Mouse (Mus musculus): ENCODE results near the gene Fitm1. TPM values are rescaled to one million over a fixed set of nuclear protein-coding genes. Genes with fewer than 3 reads are reported as not detected.
A peak's percentile ranks its signal among the peaks of the same experiment; 100 is the strongest.

The Fitm1 gene
- polyA plus RNA-seq, 1 experiment from 2014 or later: 0.61 TPM

DNA sequence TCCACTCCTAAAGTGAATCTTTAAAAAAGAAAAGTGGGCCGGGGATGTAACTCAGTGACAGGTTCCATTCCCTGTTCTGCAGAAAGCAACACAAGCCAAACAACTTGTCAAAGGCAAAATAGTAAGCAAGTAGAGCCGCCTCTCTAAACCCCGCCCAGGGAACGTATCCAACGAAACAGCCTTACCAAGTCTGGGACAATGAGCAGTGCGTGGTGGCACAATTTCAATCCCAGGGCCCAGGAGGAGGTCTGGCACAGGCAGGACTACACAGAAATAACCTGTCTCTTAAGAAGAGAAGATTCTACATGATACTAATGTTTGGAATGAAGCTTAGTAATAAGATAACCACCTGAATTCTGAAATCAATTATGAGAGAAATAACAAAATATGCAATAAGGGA lies 25.2 kb upstream of the Fitm1 start:
- Histone ChIP-seq H3K27ac (ENCODE audit: low read length) (no peak overlapping the region), H3K4me1 (ENCODE audit: control insufficient read depth, insufficient read depth, low read length) (no peaks in the 10 kb centered on the region), H3K27me3 (ENCODE audit: control insufficient read depth, insufficient read depth, low read length) (no peaks in the 10 kb centered on the region), H3K9ac (replicated peaks; ENCODE audit: low read depth, low read length) (no peak overlapping the region), H3K4me3 (ENCODE audit: low read depth, low read length) (no peak overlapping the region), H3K4me2 (replicated peaks; ENCODE audit: low read depth, low read length) (no peak overlapping the region), H3K36me3 (ENCODE audit: control insufficient read depth, insufficient read depth, low read length) (peaks cover 37% of the 10 kb centered on the region), H3K9me3 (ENCODE audit: control insufficient read depth, low read depth, low read length) (no peaks in the 10 kb centered on the region)
- WGBS: 86% methylated on average over 6 of the region's 6 CpGs
- no peak for ATAC-seq (ENCODE audit: insufficient number of reproducible peaks, insufficient read depth, low FRiP score, low read depth)

- H3K9me3 ChIP-seq (ENCODE audit: control insufficient read depth, low read depth, low read length): no peaks in the 10 kb centered on the region
- WGBS: 69% methylated on average over 5 of the region's 5 CpGs
- H3K9ac ChIP-seq (replicated peaks; ENCODE audit: low read depth, low read length): no peak overlapping the region
- H3K4me2 ChIP-seq (replicated peaks; ENCODE audit: low read depth, low read length): no peak overlapping the region
- peaks cover 29% of the 10 kb centered on the region for H3K36me3 ChIP-seq (ENCODE audit: control insufficient read depth, insufficient read depth, low read length)
- H3K4me3 ChIP-seq (ENCODE audit: low read depth, low read length): no peak overlapping the region
- ATAC-seq (ENCODE audit: insufficient number of reproducible peaks, insufficient read depth, low FRiP score, low read depth): no peak
- no peak overlapping the region for H3K27ac ChIP-seq (ENCODE audit: low read length)
- no peaks in the 10 kb centered on the region for H3K27me3 ChIP-seq (ENCODE audit: control insufficient read depth, insufficient read depth, low read length)
- H3K4me1 ChIP-seq (ENCODE audit: control insufficient read depth, insufficient read depth, low read length): no peaks in the 10 kb centered on the region
Observed at GRCm38 (mm10) chr14:55551347-55551746, 24.1 kb upstream of the Fitm1 start.

DNA sequence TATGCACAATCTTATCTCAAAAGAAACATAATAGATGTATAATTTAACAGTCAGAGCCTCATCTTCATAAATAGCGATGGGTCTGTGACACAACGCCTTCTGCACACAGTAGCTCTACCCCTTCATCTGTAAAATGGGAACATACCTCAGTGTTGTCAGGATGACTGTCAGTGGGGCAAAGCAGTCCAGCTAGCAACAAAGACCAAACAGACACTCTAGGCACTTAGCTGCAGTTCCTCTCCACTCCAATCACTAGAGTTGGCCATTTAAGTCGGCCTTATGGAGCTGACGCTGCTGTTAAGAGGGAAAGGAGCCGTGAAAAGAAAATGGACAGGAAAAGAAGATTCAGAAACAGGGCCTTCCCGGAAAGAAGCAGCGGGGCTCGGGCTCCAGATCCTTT lies 23.6 kb upstream of the Fitm1 start:
- Histone ChIP-seq H3K36me3 (ENCODE audit: control insufficient read depth, insufficient read depth, low read length) (peaks cover 24% of the 10 kb centered on the region), H3K27ac (ENCODE audit: low read length) (no peak overlapping the region), H3K27me3 (ENCODE audit: control insufficient read depth, insufficient read depth, low read length) (no peaks in the 10 kb centered on the region), H3K4me3 (ENCODE audit: low read depth, low read length) (no peak overlapping the region), H3K4me2 (replicated peaks; ENCODE audit: low read depth, low read length) (no peak overlapping the region), H3K9ac (replicated peaks; ENCODE audit: low read depth, low read length) (no peak overlapping the region), H3K9me3 (ENCODE audit: control insufficient read depth, low read depth, low read length) (no peaks in the 10 kb centered on the region), H3K4me1 (ENCODE audit: control insufficient read depth, insufficient read depth, low read length) (0 out of 2 replicates have a peak, but pooled peaks cover 1% of the 10 kb centered on the region)
- WGBS: 85% methylated on average over 8 of the region's 8 CpGs
- ATAC-seq (ENCODE audit: insufficient number of reproducible peaks, insufficient read depth, low FRiP score, low read depth): no peak

- Histone ChIP-seq H3K9ac (replicated peaks; ENCODE audit: low read depth, low read length) (no peak overlapping the region), H3K36me3 (ENCODE audit: control insufficient read depth, insufficient read depth, low read length) (no peaks in the 10 kb centered on the region), H3K9me3 (ENCODE audit: control insufficient read depth, low read depth, low read length) (no peaks in the 10 kb centered on the region), H3K27me3 (ENCODE audit: control insufficient read depth, insufficient read depth, low read length) (no peaks in the 10 kb centered on the region), H3K27ac (ENCODE audit: low read length) (no peak overlapping the region), H3K4me1 (ENCODE audit: control insufficient read depth, insufficient read depth, low read length) (peaks cover 8% of the 10 kb centered on the region; the same call in 1 of the 2 replicates), H3K4me2 (replicated peaks; ENCODE audit: low read depth, low read length) (no peak overlapping the region), H3K4me3 (ENCODE audit: low read depth, low read length) (no peak overlapping the region)
- no peak for ATAC-seq (ENCODE audit: insufficient number of reproducible peaks, insufficient read depth, low FRiP score, low read depth)
Observed at GRCm38 (mm10) chr14:55554635-55555034, 20.8 kb upstream of the Fitm1 start.

- 81% methylated on average over 3 of the region's 3 CpGs for WGBS
- H3K27ac ChIP-seq (ENCODE audit: low read length): no peak overlapping the region
- no peaks in the 10 kb centered on the region for H3K9me3 ChIP-seq (ENCODE audit: control insufficient read depth, low read depth, low read length)
- no peaks in the 10 kb centered on the region for H3K27me3 ChIP-seq (ENCODE audit: control insufficient read depth, insufficient read depth, low read length)
- no peaks in the 10 kb centered on the region for H3K36me3 ChIP-seq (ENCODE audit: control insufficient read depth, insufficient read depth, low read length)
- no peak for ATAC-seq (ENCODE audit: insufficient number of reproducible peaks, insufficient read depth, low FRiP score, low read depth)
- H3K4me1 ChIP-seq (ENCODE audit: control insufficient read depth, insufficient read depth, low read length): peaks cover 8% of the 10 kb centered on the region; the same call in 1 of the 2 replicates
- H3K4me3 ChIP-seq (ENCODE audit: low read depth, low read length): no peak overlapping the region
- no peak overlapping the region for H3K4me2 ChIP-seq (replicated peaks; ENCODE audit: low read depth, low read length)
- no peak overlapping the region for H3K9ac ChIP-seq (replicated peaks; ENCODE audit: low read depth, low read length)
Observed at GRCm38 (mm10) chr14:55555788-55556187, 19.6 kb upstream of the Fitm1 start.

GRCm38 (mm10) chr14:55557003-55557402 lies 18.4 kb upstream of the Fitm1 start:
- H3K36me3 ChIP-seq (ENCODE audit: control insufficient read depth, insufficient read depth, low read length): no peaks in the 10 kb centered on the region
- no peak for ATAC-seq (ENCODE audit: insufficient number of reproducible peaks, insufficient read depth, low FRiP score, low read depth)
- peaks cover 18% of the 10 kb centered on the region for H3K4me1 ChIP-seq (ENCODE audit: control insufficient read depth, insufficient read depth, low read length)
- peak overlapping the region; percentile 52; the same call in 1 of the 2 replicates for H3K27ac ChIP-seq (ENCODE audit: low read length)
- no peak overlapping the region for H3K4me2 ChIP-seq (replicated peaks; ENCODE audit: low read depth, low read length)
- no peaks in the 10 kb centered on the region for H3K27me3 ChIP-seq (ENCODE audit: control insufficient read depth, insufficient read depth, low read length)
- H3K9ac ChIP-seq (replicated peaks; ENCODE audit: low read depth, low read length): no peak overlapping the region
- WGBS: 19% methylated on average over 5 of the region's 5 CpGs
- H3K4me3 ChIP-seq (ENCODE audit: low read depth, low read length): no peak overlapping the region
- H3K9me3 ChIP-seq (ENCODE audit: control insufficient read depth, low read depth, low read length): no peaks in the 10 kb centered on the region

DNA sequence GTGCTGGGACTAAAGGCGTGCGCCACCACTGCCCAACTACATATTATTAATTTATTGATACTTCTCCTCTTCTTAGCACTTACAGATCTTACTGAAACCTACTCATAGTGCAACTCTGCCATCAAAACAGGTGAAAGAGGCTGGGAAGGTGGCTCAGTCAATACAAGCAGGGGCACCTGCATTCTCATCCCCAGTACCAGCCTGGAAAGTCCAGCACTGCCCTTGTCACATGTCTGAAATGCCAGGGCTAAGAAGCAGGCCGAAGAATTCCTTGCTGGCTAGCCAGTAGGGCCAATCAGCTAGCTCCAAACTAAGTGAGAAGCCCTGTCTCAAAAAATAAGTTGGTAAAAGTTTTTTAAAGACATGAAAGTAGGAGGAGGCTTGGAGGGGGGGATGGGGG lies 17.8 kb upstream of the Fitm1 start:
- H3K27me3 ChIP-seq (ENCODE audit: control insufficient read depth, insufficient read depth, low read length): no peaks in the 10 kb centered on the region
- H3K36me3 ChIP-seq (ENCODE audit: control insufficient read depth, insufficient read depth, low read length): no peaks in the 10 kb centered on the region
- H3K9me3 ChIP-seq (ENCODE audit: control insufficient read depth, low read depth, low read length): no peaks in the 10 kb centered on the region
- no peak overlapping the region for H3K4me3 ChIP-seq (ENCODE audit: low read depth, low read length)
- 86% methylated on average over 3 of the region's 3 CpGs for WGBS
- ATAC-seq (ENCODE audit: insufficient number of reproducible peaks, insufficient read depth, low FRiP score, low read depth): no peak
- H3K9ac ChIP-seq (replicated peaks; ENCODE audit: low read depth, low read length): no peak overlapping the region
- peaks cover 20% of the 10 kb centered on the region for H3K4me1 ChIP-seq (ENCODE audit: control insufficient read depth, insufficient read depth, low read length)
- H3K27ac ChIP-seq (ENCODE audit: low read length): peak overlapping the region; percentile 52; the same call in 1 of the 2 replicates
- H3K4me2 ChIP-seq (replicated peaks; ENCODE audit: low read depth, low read length): no peak overlapping the region

GRCm38 (mm10) chr14:55558740-55559448 lies 16.5 kb upstream of the Fitm1 start:
- ATAC-seq (ENCODE audit: insufficient number of reproducible peaks, insufficient read depth, low FRiP score, low read depth): no peak
- Histone ChIP-seq H3K27me3 (ENCODE audit: control insufficient read depth, insufficient read depth, low read length) (no peaks in the 10 kb centered on the region), H3K36me3 (ENCODE audit: control insufficient read depth, insufficient read depth, low read length) (peaks cover 4% of the 10 kb centered on the region), H3K27ac (ENCODE audit: low read length) (peak overlapping the region; percentile 99), H3K9me3 (ENCODE audit: control insufficient read depth, low read depth, low read length) (no peaks in the 10 kb centered on the region), H3K4me2 (replicated peaks; ENCODE audit: low read depth, low read length) (peak overlapping the region; percentile 78), H3K4me3 (ENCODE audit: low read depth, low read length) (peak overlapping the region; percentile 70), H3K4me1 (ENCODE audit: control insufficient read depth, insufficient read depth, low read length) (peaks cover 20% of the 10 kb centered on the region), H3K9ac (replicated peaks; ENCODE audit: low read depth, low read length) (peak overlapping the region; percentile 49; the same call in 1 of the 2 replicates)
- WGBS: 59% methylated on average over 6 of the region's 6 CpGs

DNA sequence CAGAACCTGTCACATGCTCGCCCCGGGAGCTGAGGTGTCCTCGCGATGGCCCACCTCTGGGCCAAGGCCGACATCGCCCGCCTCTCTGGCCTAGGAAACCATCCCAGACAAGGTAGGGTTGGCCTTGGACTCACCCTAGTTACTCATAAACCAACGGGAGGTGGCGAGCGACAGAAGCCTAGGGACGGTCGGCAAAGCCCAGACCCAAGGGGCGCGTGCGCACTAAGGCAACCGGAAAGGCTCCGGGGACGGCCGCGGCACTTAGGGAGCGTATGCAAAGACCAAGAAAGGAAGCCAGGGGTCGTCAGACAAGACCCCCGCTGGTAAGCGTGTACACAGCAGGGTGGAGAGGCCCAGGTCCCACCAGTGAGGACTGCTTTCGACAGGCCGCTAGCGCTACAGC lies 15.6 kb upstream of the Fitm1 start, which contains the start of gene Dcaf11:
Gene Dcaf11, plus strand, starts transcription at position 208 of the 403 bp plus-strand sequence.
- Histone ChIP-seq H3K4me1 (ENCODE audit: control insufficient read depth, insufficient read depth, low read length) (peaks cover 20% of the 10 kb centered on the region), H3K4me2 (replicated peaks; ENCODE audit: low read depth, low read length) (peak within 1 kb of the TSS; percentile 78), H3K27me3 (ENCODE audit: control insufficient read depth, insufficient read depth, low read length) (no peaks in the 10 kb centered on the region), H3K9me3 (ENCODE audit: control insufficient read depth, low read depth, low read length) (no peaks in the 10 kb centered on the region), H3K4me3 (ENCODE audit: low read depth, low read length) (peak within 1 kb of the TSS; percentile 70), H3K36me3 (ENCODE audit: control insufficient read depth, insufficient read depth, low read length) (peaks cover 10% of the 10 kb centered on the region), H3K9ac (replicated peaks; ENCODE audit: low read depth, low read length) (peak within 1 kb of the TSS; percentile 49), H3K27ac (ENCODE audit: low read length) (peak within 1 kb of the TSS; percentile 99)
- peak; percentile 80 for ATAC-seq (ENCODE audit: insufficient number of reproducible peaks, insufficient read depth, low FRiP score, low read depth)
- under 1% methylated on average over 27 of the region's 27 CpGs for WGBS

Measured in stomach, embryonic 14.5 days (tissue).